Mouse (Mus musculus) liver, embryonic 14.5 days (tissue): ENCODE data around the gene Slc1a1. TPM values are rescaled to one million over a fixed set of nuclear protein-coding genes. Genes with fewer than 3 reads are reported as not detected.

Experiments
- ATAC-seq: fragments of 200-750 bp; cut with Nextera tagmentation; 2 replicates; pipeline ENCODE4 v1.8.0; 2017; ENCODE audit warnings: moderate number of reproducible peaks, mild to moderate bottlenecking, moderate library complexity; ENCODE audit not compliant: insufficient read depth
- DNase-seq, 3 experiments: peaks; one replicate each; pipeline ENCODE4 v3.0.0-alpha.2; 2012 to 2013; ENCODE audit warnings: low read depth in 3 of 3, low spot score in 3 of 3
- H3K27ac ChIP-seq: fragments of 300-500 bp; sonication (generic); 2 replicates; pipeline ENCODE4 v1.5.1; 2014; ENCODE audit warnings: moderate library complexity, mild to moderate bottlenecking, control low read depth, inconsistent platforms
- H3K27me3 ChIP-seq: fragments of 300-500 bp; sonication (generic); 2 replicates; pipeline ENCODE4 v1.6.1; 2014; ENCODE audit warnings: mild to moderate bottlenecking, low read length, moderate library complexity; ENCODE audit not compliant: control insufficient read depth, insufficient read depth
- H3K36me3 ChIP-seq: fragments of 300-500 bp; sonication (generic); replicated peaks from 2 replicates; pipeline ENCODE4 v1.6.1; 2014; ENCODE audit warnings: low read depth; ENCODE audit not compliant: control insufficient read depth, insufficient read depth
- H3K4me1 ChIP-seq, 2 experiments: fragments of 200-500 bp in 1 of 2; fragments of 300-500 bp in 1 of 2; sonication (generic) in 1 of 2; replicated peaks; 2 replicates each; pipeline ENCODE4 v1.6.1; 2012 to 2014; ENCODE audit warnings: antibody characterized with exemption in 1 of 2, inconsistent platforms in 1 of 2, low read length in 1 of 2; ENCODE audit not compliant: control insufficient read depth in 2 of 2, insufficient read depth in 2 of 2
- H3K4me2 ChIP-seq: fragments of 300-500 bp; sonication (generic); 2 replicates; pipeline ENCODE4 v1.6.1; 2014; ENCODE audit warnings: low read depth, mild to moderate bottlenecking, control low read depth, moderate library complexity
- H3K4me3 ChIP-seq, 2 experiments: fragments of 200-500 bp in 1 of 2; fragments of 300-500 bp in 1 of 2; sonication (generic) in 1 of 2; 2 replicates each; pipeline ENCODE4 v1.5.1; 2012 to 2014; ENCODE audit warnings: low read depth in 2 of 2, low read length in 2 of 2, mild to moderate bottlenecking in 2 of 2, control low read depth in 1 of 2, inconsistent platforms in 1 of 2, moderate library complexity in 1 of 2; ENCODE audit not compliant: insufficient read depth in 1 of 2
- H3K9ac ChIP-seq: fragments of 300-500 bp; sonication (generic); replicated peaks from 2 replicates; pipeline ENCODE4 v1.6.1; 2014; ENCODE audit warnings: mild to moderate bottlenecking, control low read depth, moderate library complexity
- H3K9me3 ChIP-seq: fragments of 300-500 bp; sonication (generic); 2 replicates; pipeline ENCODE4 v1.6.1; 2016; ENCODE audit warnings: low read length, mixed read lengths; ENCODE audit not compliant: control insufficient read depth
- CTCF ChIP-seq: IDR thresholded peaks from 2 replicates; pipeline ENCODE4 v1.5.1; 2016; ENCODE audit warnings: antibody characterized with exemption, low read depth, control low read depth
- EP300 ChIP-seq: IDR thresholded peaks from 2 replicates; pipeline ENCODE4 v1.6.1; 2016; ENCODE audit warnings: antibody characterized with exemption, low read depth
- WGBS: fragments of 180-500 bp; shearing (Covaris S2); extraction: QIAGEN DNeasy Blood & Tissue Kit; methylation state at CpG from one replicate; pipeline ENCODE4 v1.1.7; 2014; ENCODE audit not compliant: insufficient replicate concordance; 5-methylcytosine and 5-hydroxymethylcytosine counted together
- polyA plus RNA-seq, 2 experiments: library from polyadenylated mRNA; depleted of rRNA in 1 of 2; stranded (reverse) in 1 of 2; unstranded in 1 of 2; fragments of >200 nt; fragmentation: Nextera tagmentation in 1 of 2; extraction: Ambion mirVana in 1 of 2; gene quantifications; 2 replicates each; pipeline versions ENCODE4 v1.2.1 to v1.2.3; 2012 to 2014

Gene Slc1a1
- polyA plus RNA-seq, 2 experiments, result not detected

GRCm38 (mm10) chr19:28926366-28926765 lies 91.5 kb downstream of the Slc1a1 start:
- 67% methylated on average over 5 of the region's 5 CpGs for WGBS
- no peaks in the 10 kb centered on the region for H3K27me3 ChIP-seq
- H3K9ac ChIP-seq, result no peak overlapping the region
- no peak overlapping the region for H3K27ac ChIP-seq
- DNase-seq (no peak), ATAC-seq (no peak)
- H3K36me3 ChIP-seq, result no peaks in the 10 kb centered on the region
- H3K4me1 ChIP-seq, result peaks cover 0 to 3% of the 10 kb centered on the region in 2 experiments; a peak in 1 of 4 replicates
- H3K9me3 ChIP-seq, result no peaks in the 10 kb centered on the region
- TF ChIP-seq EP300, result no peak
- no peak for TF ChIP-seq CTCF
- no peak overlapping the region for H3K4me3 ChIP-seq
- no peak overlapping the region for H3K4me2 ChIP-seq

GRCm38 (mm10) chr19:28927396-28927795 lies 92.5 kb downstream of the Slc1a1 start:
- Histone ChIP-seq H3K27ac (no peak overlapping the region), H3K4me3 (no peak overlapping the region), H3K36me3 (no peaks in the 10 kb centered on the region), H3K9me3 (no peaks in the 10 kb centered on the region), H3K4me2 (peak overlapping the region; percentile 1; the same call in 1 of the 2 replicates), H3K27me3 (no peaks in the 10 kb centered on the region), H3K4me1 (peaks cover 0 to 3% of the 10 kb centered on the region in 2 experiments; a peak in 1 of 4 replicates), H3K9ac (no peak overlapping the region)
- TF ChIP-seq CTCF (no peak), EP300 (no peak)
- WGBS, result 17% methylated on average over 4 of the region's 4 CpGs
- ATAC-seq (no peak), DNase-seq (no peak)

GRCm38 (mm10) chr19:28929034-28929433 lies 94.2 kb downstream of the Slc1a1 start:
- DNase-seq, result peak in 1 of 3 experiments; percentile 3
- no peaks in the 10 kb centered on the region for H3K9me3 ChIP-seq
- H3K4me1 ChIP-seq, result peaks cover 0 to 3% of the 10 kb centered on the region in 2 experiments; a peak in 1 of 4 replicates
- TF ChIP-seq CTCF (peak; percentile 33; the same call in 1 of the 2 replicates), EP300 (no peak)
- no peaks in the 10 kb centered on the region for H3K27me3 ChIP-seq
- ATAC-seq, result peak; percentile 66
- H3K9ac ChIP-seq, result no peak overlapping the region
- no peak overlapping the region for H3K4me3 ChIP-seq
- no peak overlapping the region for H3K4me2 ChIP-seq
- H3K27ac ChIP-seq, result no peak overlapping the region
- H3K36me3 ChIP-seq, result no peaks in the 10 kb centered on the region

- Histone ChIP-seq H3K4me1 (no peaks in the 10 kb centered on the region), H3K27ac (no peak overlapping the region), H3K27me3 (no peaks in the 10 kb centered on the region), H3K9ac (no peak overlapping the region), H3K4me2 (no peak overlapping the region), H3K36me3 (no peaks in the 10 kb centered on the region), H3K4me3 (no peak overlapping the region), H3K9me3 (no peaks in the 10 kb centered on the region)
- no peak for DNase-seq
- no peak for TF ChIP-seq CTCF
- no peak for TF ChIP-seq EP300
- no peak for ATAC-seq
- WGBS, result 72% methylated on average over 3 of the region's 3 CpGs
Measured at GRCm38 (mm10) chr19:28934897-28935296, 100.0 kb downstream of the Slc1a1 start.

GRCm38 (mm10) chr19:28940135-28940874 lies 105.5 kb downstream of the Slc1a1 start:
- TF ChIP-seq EP300 (no peak), CTCF (no peak)
- H3K36me3 ChIP-seq, result no peaks in the 10 kb centered on the region
- H3K9ac ChIP-seq, result no peak overlapping the region
- ATAC-seq (no peak), DNase-seq (no peak)
- no peaks in the 10 kb centered on the region for H3K9me3 ChIP-seq
- 54% methylated on average over 9 of the region's 9 CpGs for WGBS
- H3K27me3 ChIP-seq, result no peaks in the 10 kb centered on the region
- no peak overlapping the region for H3K27ac ChIP-seq
- H3K4me1 ChIP-seq, result no peaks in the 10 kb centered on the region; a peak in 1 of 4 replicates
- no peak overlapping the region for H3K4me3 ChIP-seq
- H3K4me2 ChIP-seq, result no peak overlapping the region
